Mouse (Mus musculus): ENCODE results near the gene Frat2.

DNA sequence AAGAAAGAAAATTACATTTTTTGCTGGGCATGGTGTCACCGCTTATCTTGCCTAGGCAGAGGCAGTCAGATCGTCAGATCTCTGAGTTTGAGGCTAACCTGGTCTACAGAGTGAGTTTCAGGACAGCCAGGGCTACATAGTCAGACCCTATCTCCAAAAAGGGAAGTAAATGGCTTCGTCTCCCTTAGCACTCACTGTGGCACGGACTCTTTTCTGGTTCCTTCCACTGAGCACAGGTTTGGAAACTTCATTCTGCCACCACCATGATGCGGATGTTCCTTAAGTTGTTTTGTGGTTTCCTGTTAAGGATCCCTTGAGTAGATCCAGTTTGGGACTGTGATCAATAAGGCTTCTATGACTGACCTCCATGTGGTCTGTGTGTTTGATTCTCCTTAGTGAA, 23.0 kb downstream of the Frat2 start:
- TF ChIP-seq CTCF (IDR thresholded peaks at IDR 0.05; ENCODE audit: low read depth) (no peak), EP300 (IDR thresholded peaks at IDR 0.05; ENCODE audit: low read depth) (no peak)
